Mouse (Mus musculus) CH12.LX (cell line): Measurements from ENCODE around the gene Pou3f4. TPM values are rescaled to one million over a fixed set of nuclear protein-coding genes. Genes with fewer than 3 reads are reported as not detected.

ENCODE experiments used
- DNase-seq: peaks from one replicate; pipeline ENCODE4 v3.0.0-alpha.2; 2013; ENCODE audit errors: extremely low read depth
- H3K27ac ChIP-seq: 2 replicates; pipeline ENCODE4 v1.5.1; 2012; ENCODE audit warnings: low read depth, mild to moderate bottlenecking, control low read depth, moderate library complexity; ENCODE audit not compliant: insufficient read depth
- H3K27me3 ChIP-seq: replicated peaks from 2 replicates; pipeline ENCODE3; 2012; ENCODE audit warnings: inconsistent platforms
- H3K36me3 ChIP-seq, 2 experiments: replicated peaks in 1 of 2; 2 replicates each; pipeline versions ENCODE3 to v1.6.1; 2012; ENCODE audit warnings: inconsistent platforms in 1 of 2, low read length in 1 of 2, mild to moderate bottlenecking in 1 of 2, mixed read lengths in 1 of 2, moderate library complexity in 1 of 2; ENCODE audit not compliant: control insufficient read depth in 1 of 2, insufficient read depth in 1 of 2
- H3K4me1 ChIP-seq, 2 experiments: 2 replicates each; pipeline ENCODE4 v1.6.1; 2012; ENCODE audit warnings: inconsistent platforms in 1 of 2, moderate library complexity in 1 of 2; ENCODE audit not compliant: insufficient read depth in 2 of 2, control insufficient read depth in 1 of 2
- H3K4me2 ChIP-seq: 2 replicates; pipeline ENCODE4 v1.6.1; 2012; ENCODE audit warnings: low read depth, mild to moderate bottlenecking, control low read depth; ENCODE audit not compliant: poor library complexity, insufficient read depth, severe bottlenecking
- H3K4me3 ChIP-seq, 3 experiments: fragments of 150-350 bp in 1 of 3; sonication (generic) in 1 of 3; replicated peaks in 1 of 3; 2 replicates each; pipeline versions ENCODE3 to v1.5.1; 2011 to 2012; ENCODE audit warnings: low read depth in 2 of 3, low read length in 2 of 3, mild to moderate bottlenecking in 2 of 3, moderate library complexity in 2 of 3, control low read depth in 1 of 3, improper control_type of control experiment in 1 of 3, inconsistent platforms in 1 of 3, mixed read lengths in 1 of 3; ENCODE audit not compliant: poor library complexity in 1 of 3
- H3K79me2 ChIP-seq: replicated peaks from 2 replicates; pipeline ENCODE4 v1.6.1; 2012; ENCODE audit warnings: mild to moderate bottlenecking, moderate library complexity; ENCODE audit not compliant: control insufficient read depth, poor library complexity, insufficient read depth, severe bottlenecking; ENCODE audit errors: extremely low read depth
- H3K9ac ChIP-seq: 2 replicates; pipeline ENCODE4 v1.6.1; 2012; ENCODE audit warnings: low read depth, mild to moderate bottlenecking, control low read depth, moderate library complexity; ENCODE audit not compliant: insufficient read depth
- H3K9me3 ChIP-seq: replicated peaks from 2 replicates; pipeline ENCODE3; 2012; ENCODE audit warnings: low read length, inconsistent platforms, mixed read lengths
- CHD2 ChIP-seq: IDR thresholded peaks from 2 replicates; pipeline ENCODE4 v1.6.1; 2011; ENCODE audit warnings: low read length, improper control_type of control experiment
- E2F4 ChIP-seq: IDR thresholded peaks from 2 replicates; pipeline ENCODE4 v1.6.1; 2011; ENCODE audit warnings: low read depth, low read length, improper control_type of control experiment; ENCODE audit not compliant: insufficient replicate concordance
- ELF1 ChIP-seq: IDR thresholded peaks from 2 replicates; pipeline ENCODE4 v1.6.1; 2014; ENCODE audit warnings: low read depth, mild to moderate bottlenecking, inconsistent platforms, low read length, improper control_type of control experiment
- HCFC1 ChIP-seq: IDR thresholded peaks from 2 replicates; pipeline ENCODE4 v1.6.1; 2012; ENCODE audit warnings: low read depth, mild to moderate bottlenecking, inconsistent platforms, low read length, improper control_type of control experiment
- IRF4 ChIP-seq: IDR thresholded peaks from 2 replicates; pipeline ENCODE4 v1.6.1; 2014; ENCODE audit warnings: low read depth, mild to moderate bottlenecking, inconsistent platforms, low read length, improper control_type of control experiment
- JUN ChIP-seq: IDR thresholded peaks from 2 replicates; pipeline ENCODE4 v1.6.1; 2011; ENCODE audit warnings: low read depth, mild to moderate bottlenecking, low read length, improper control_type of control experiment, moderate library complexity; ENCODE audit not compliant: insufficient read depth
- JUND ChIP-seq: conservative IDR thresholded peaks from 2 replicates; pipeline ENCODE4 v1.6.1; 2011; ENCODE audit warnings: low read depth, low read length, improper control_type of control experiment
- KAT2A ChIP-seq: IDR thresholded peaks from 2 replicates; pipeline ENCODE4 v1.6.1; 2012; ENCODE audit warnings: low read length, improper control_type of control experiment, inconsistent platforms; ENCODE audit not compliant: insufficient replicate concordance
- MAX ChIP-seq: IDR thresholded peaks from 2 replicates; pipeline ENCODE4 v1.6.1; 2011; ENCODE audit warnings: low read length, improper control_type of control experiment
- MEF2A ChIP-seq: IDR thresholded peaks from 2 replicates; pipeline ENCODE4 v1.6.1; 2014; ENCODE audit warnings: low read depth, mild to moderate bottlenecking, inconsistent platforms, low read length, improper control_type of control experiment, borderline replicate concordance
- MYC ChIP-seq: IDR thresholded peaks from 2 replicates; pipeline ENCODE4 v1.6.1; 2011; ENCODE audit warnings: low read depth, mild to moderate bottlenecking, improper control_type of control experiment, low read length
- NRF1 ChIP-seq: IDR thresholded peaks from 2 replicates; pipeline ENCODE4 v1.6.1; 2014; ENCODE audit warnings: low read depth, mild to moderate bottlenecking, inconsistent platforms, low read length, improper control_type of control experiment, moderate library complexity
- POLR2A ChIP-seq: IDR thresholded peaks from 2 replicates; pipeline ENCODE4 v1.6.1; 2011; ENCODE audit warnings: low read depth, mild to moderate bottlenecking, improper control_type of control experiment, low read length
- SIN3A ChIP-seq: IDR thresholded peaks from 2 replicates; pipeline ENCODE4 v1.6.1; 2012; ENCODE audit warnings: low read length, improper control_type of control experiment, inconsistent platforms
- TCF12 ChIP-seq: IDR thresholded peaks from 2 replicates; pipeline ENCODE4 v1.6.1; 2014; ENCODE audit warnings: low read depth, mild to moderate bottlenecking, inconsistent platforms, low read length, improper control_type of control experiment
- USF1 ChIP-seq: IDR thresholded peaks from 2 replicates; pipeline ENCODE4 v1.6.1; 2014; ENCODE audit warnings: low read depth, mild to moderate bottlenecking, inconsistent platforms, low read length, improper control_type of control experiment
- ZC3H11A ChIP-seq: IDR thresholded peaks from 2 replicates; pipeline ENCODE4 v1.6.1; 2012; ENCODE audit warnings: low read depth, mild to moderate bottlenecking, inconsistent platforms, low read length, improper control_type of control experiment
- ZMIZ1 ChIP-seq: IDR thresholded peaks from 2 replicates; pipeline ENCODE4 v1.6.1; 2012; ENCODE audit warnings: low read depth, mild to moderate bottlenecking, inconsistent platforms, low read length, improper control_type of control experiment
- ZNF384 ChIP-seq: IDR thresholded peaks from 2 replicates; pipeline ENCODE4 v1.6.1; 2012; ENCODE audit warnings: low read depth, low read length, improper control_type of control experiment, inconsistent platforms
- dilution Hi-C: fragments of 300-500 bp; cut with MboI; formaldehyde crosslinking; loops from 2 replicates; pipeline ENCODE4 v1.14.3; 2020; ENCODE audit warnings: low sequenced_read_pairs; ENCODE audit not compliant: extremely low pct_unique_long_range_greater_than_20kb, extremely low pct_ligation_motif_present
- in situ Hi-C: fragments of 300-500 bp; cut with MboI; formaldehyde crosslinking; loops from 3 replicates; pipeline ENCODE4 v1.14.3; 2019; ENCODE audit warnings: low sequenced_read_pairs, low pct_ligation_motif_present, low pct_unique_long_range_greater_than_20kb, mixed read lengths
- polyA plus RNA-seq: library from polyadenylated mRNA; unstranded; fragments of >175 nt; gene quantifications from 2 replicates; pipeline ENCODE4 v1.2.1, GENCODE M21; 2012; ENCODE audit warnings: low read depth; ENCODE audit not compliant: insufficient read length
- total RNA-seq, 2 experiments: library from RNA; depleted of rRNA; stranded (reverse); fragments of 300-350 nt in 1 of 2; fragments of >200 nt in 1 of 2; gene quantifications; 2 replicates each; pipeline ENCODE4 v1.2.3; 2012 to 2014

The Pou3f4 gene
- total and polyA plus RNA-seq, 3 experiments, result not detected

- H3K4me2 ChIP-seq, result no peak overlapping the region
- DNase-seq, result no peak
- TF ChIP-seq MYC, result no peak
- TF ChIP-seq JUN, result no peak
- TF ChIP-seq ZC3H11A, result no peak
- no peak for TF ChIP-seq MEF2A
- no peak for TF ChIP-seq NRF1
- no peak for TF ChIP-seq HCFC1
- TF ChIP-seq CHD2, result no peak
- no peak for TF ChIP-seq TCF12
- TF ChIP-seq ZNF384, result no peak
- no peak for TF ChIP-seq E2F4
- no peak for TF ChIP-seq POLR2A
- no peak for TF ChIP-seq JUND
- TF ChIP-seq ZMIZ1, result no peak
- TF ChIP-seq SIN3A, result no peak
- no peak overlapping the region for H3K4me3 ChIP-seq
- dilution Hi-C loops, result no loop called here
- no peak overlapping the region for H3K9ac ChIP-seq
- no peaks in the 10 kb centered on the region for H3K36me3 ChIP-seq
- H3K27ac ChIP-seq, result no peak overlapping the region
- H3K9me3 ChIP-seq, result peaks cover 2% of the 10 kb centered on the region
- in situ Hi-C loops, result no loop called here
- H3K79me2 ChIP-seq, result no peaks in the 10 kb centered on the region
- no peaks in the 10 kb centered on the region for H3K4me1 ChIP-seq
- no peaks in the 10 kb centered on the region for H3K27me3 ChIP-seq
These were observed 11.6 kb upstream of the Pou3f4 start for GRCm38 (mm10) chrX:110802502-110802901.

- Histone ChIP-seq H3K27ac (no peak overlapping the region), H3K27me3 (no peaks in the 10 kb centered on the region), H3K79me2 (no peaks in the 10 kb centered on the region), H3K9me3 (peaks cover 15% of the 10 kb centered on the region), H3K4me2 (no peak overlapping the region), H3K4me1 (no peaks in the 10 kb centered on the region), H3K4me3 (no peak overlapping the region), H3K36me3 (no peaks in the 10 kb centered on the region), H3K9ac (no peak overlapping the region)
- in situ Hi-C loops, result no loop called here
- dilution Hi-C loops, result no loop called here
- TF ChIP-seq USF1 (no peak), KAT2A (no peak), MAX (no peak), POLR2A (no peak), ELF1 (no peak), NRF1 (no peak), IRF4 (no peak)
- DNase-seq, result no peak
These were observed 4.0 kb upstream of the Pou3f4 start for GRCm38 (mm10) chrX:110810001-110810578.
